Mouse (Mus musculus): ENCODE data around the gene Kif24.

- TF ChIP-seq CTCF (IDR thresholded peaks at IDR 0.05; ENCODE audit: borderline replicate concordance, insufficient read depth, low read depth, low read length) = no peak
- no peak for TF ChIP-seq POLR2A (IDR thresholded peaks at IDR 0.05; ENCODE audit: borderline replicate concordance, insufficient read depth, low read length)
Observed at GRCm38 (mm10) chr4:41442790-41443302, 21.8 kb downstream of the Kif24 start.
